Mouse (Mus musculus) lung, embryonic 15.5 days (tissue): ENCODE data around the gene Tas2r124. TPM values are rescaled to one million over a fixed set of nuclear protein-coding genes. Genes with fewer than 3 reads are reported as not detected.
A peak's percentile ranks its signal among the peaks of the same experiment; 100 is the strongest.

ENCODE experiments used
- ATAC-seq: fragments of 200-750 bp; cut with Nextera tagmentation; 2 replicates; pipeline ENCODE4 v1.8.0; 2017; ENCODE audit warnings: moderate number of reproducible peaks, borderline replicate concordance; ENCODE audit not compliant: low FRiP score, low TSS enrichment; ENCODE audit errors: extremely low read depth
- H3K27ac ChIP-seq: fragments of 300-500 bp; sonication (generic); 2 replicates; pipeline ENCODE4 v1.5.1; 2015; ENCODE audit warnings: moderate library complexity, mild to moderate bottlenecking, inconsistent platforms
- H3K27me3 ChIP-seq: fragments of 300-500 bp; sonication (generic); 2 replicates; pipeline ENCODE4 v1.6.1; 2015; ENCODE audit warnings: inconsistent platforms
- H3K36me3 ChIP-seq: fragments of 300-500 bp; sonication (generic); 2 replicates; pipeline ENCODE4 v1.6.1; 2015; ENCODE audit warnings: inconsistent platforms
- H3K4me1 ChIP-seq: fragments of 300-500 bp; sonication (generic); 2 replicates; pipeline ENCODE4 v1.6.1; 2015; ENCODE audit warnings: inconsistent platforms
- H3K4me2 ChIP-seq: fragments of 300-500 bp; sonication (generic); 2 replicates; pipeline ENCODE4 v1.6.1; 2015; ENCODE audit warnings: inconsistent platforms, mild to moderate bottlenecking, moderate library complexity
- H3K4me3 ChIP-seq: fragments of 300-500 bp; sonication (generic); 2 replicates; pipeline ENCODE4 v1.5.1; 2015; ENCODE audit warnings: mild to moderate bottlenecking, inconsistent platforms
- H3K9ac ChIP-seq: fragments of 300-500 bp; sonication (generic); 2 replicates; pipeline ENCODE4 v1.6.1; 2015; ENCODE audit warnings: inconsistent platforms
- H3K9me3 ChIP-seq: fragments of 300-500 bp; sonication (generic); 2 replicates; pipeline ENCODE4 v1.6.1; 2016; ENCODE audit warnings: inconsistent platforms
- WGBS: fragments of 180-500 bp; shearing (Covaris S2); methylation state at CpG from one replicate; pipeline ENCODE4 v1.1.7; 2015; 5-methylcytosine and 5-hydroxymethylcytosine counted together
- polyA plus RNA-seq: library from polyadenylated mRNA; unstranded; fragments of >200 nt; fragmentation: Nextera tagmentation; extraction: Ambion mirVana; gene quantifications from 2 replicates; pipeline ENCODE4 v1.2.1, GENCODE M21; 2015

The Tas2r124 gene
- polyA plus RNA-seq = not detected in 2 replicates

DNA sequence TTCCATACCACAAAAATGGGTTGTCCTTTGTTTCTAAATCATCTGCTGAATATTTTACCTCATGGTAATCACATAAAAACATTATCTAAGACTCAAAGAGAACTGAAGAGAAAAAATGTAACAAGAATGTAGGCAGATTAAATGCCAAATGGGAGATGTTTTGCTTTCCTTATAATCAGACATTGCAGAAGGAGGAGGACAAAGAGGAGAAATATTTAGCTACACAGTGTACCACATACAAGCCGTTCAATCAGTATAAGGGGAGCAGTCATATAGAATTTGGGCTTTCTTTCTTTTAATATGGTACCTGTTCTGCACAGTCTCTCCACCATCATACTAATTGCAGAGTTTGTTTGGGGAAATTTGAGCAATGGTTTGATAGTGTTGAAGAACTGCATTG, at the start of gene Tas2r124:
TSS of gene Tas2r124 (plus strand) at position 301 of the 400 bp plus-strand sequence.
- H3K27me3 ChIP-seq = no peaks in the 10 kb centered on the region
- H3K4me1 ChIP-seq = no peaks in the 10 kb centered on the region
- WGBS = 85% methylated on average over 1 of the region's 1 CpGs
- no peak for ATAC-seq
- no peaks in the 10 kb centered on the region for H3K9me3 ChIP-seq
- no peak within 1 kb of the TSS for H3K4me3 ChIP-seq
- no peaks in the 10 kb centered on the region for H3K36me3 ChIP-seq
- no peak within 1 kb of the TSS for H3K27ac ChIP-seq
- no peak within 1 kb of the TSS for H3K4me2 ChIP-seq
- H3K9ac ChIP-seq = no peak within 1 kb of the TSS

DNA sequence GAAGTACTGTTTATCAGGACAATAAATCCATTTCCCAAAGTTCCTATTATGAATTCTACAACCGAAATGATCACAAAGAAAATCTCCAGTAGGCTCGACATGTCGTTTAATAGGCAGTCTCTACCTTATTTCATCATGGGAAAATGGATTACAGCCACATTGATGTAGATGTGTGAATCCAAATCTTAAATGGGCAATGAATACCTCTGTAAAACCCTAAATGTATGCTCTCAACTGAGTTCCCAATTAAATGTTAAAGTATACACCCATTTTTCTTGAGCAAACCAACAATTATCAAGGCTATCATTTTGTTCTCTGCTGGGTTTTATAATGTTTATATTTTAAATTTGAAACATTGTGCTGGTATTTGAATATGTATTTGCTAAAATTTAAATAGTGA, 42.7 kb upstream of the Tas2r124 start, which contains the start of gene Tas2r122:
TSS of gene Tas2r122 (minus strand) at position 101 of the 400 bp plus-strand sequence.
- no peak for ATAC-seq
- Histone ChIP-seq H3K4me2 (no peak within 1 kb of the TSS), H3K4me1 (no peaks in the 10 kb centered on the region), H3K9ac (no peak within 1 kb of the TSS), H3K9me3 (no peaks in the 10 kb centered on the region), H3K4me3 (no peak within 1 kb of the TSS), H3K27ac (no peak within 1 kb of the TSS), H3K36me3 (no peaks in the 10 kb centered on the region), H3K27me3 (no peaks in the 10 kb centered on the region)
- 89% methylated on average over 3 of the region's 3 CpGs for WGBS

DNA sequence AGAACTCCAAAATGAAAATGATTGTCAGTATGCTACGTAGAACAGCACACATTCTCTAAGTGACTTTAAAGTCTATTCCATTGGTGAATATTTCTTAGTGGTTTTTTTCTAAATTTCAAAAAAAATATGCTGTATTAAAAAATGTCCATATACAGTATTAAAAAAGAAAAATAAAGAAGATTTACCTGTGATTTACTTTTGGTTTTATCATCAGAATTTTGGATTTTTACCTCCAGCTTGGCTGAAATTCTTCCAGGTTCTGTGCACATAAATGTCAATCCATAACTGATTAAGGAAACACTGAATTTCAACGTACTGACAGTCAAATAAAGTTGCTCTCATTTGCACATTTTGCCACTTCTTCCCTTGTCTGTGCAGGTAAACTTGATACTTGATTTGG, 16.6 kb upstream of the Tas2r124 start, which contains the start of gene Tas2r115:
TSS of gene Tas2r115 (minus strand) at position 101 of the 400 bp plus-strand sequence.
- Histone ChIP-seq H3K4me3 (no peak within 1 kb of the TSS), H3K4me1 (no peaks in the 10 kb centered on the region), H3K9ac (no peak within 1 kb of the TSS), H3K27ac (no peak within 1 kb of the TSS), H3K36me3 (no peaks in the 10 kb centered on the region), H3K27me3 (no peaks in the 10 kb centered on the region), H3K4me2 (no peak within 1 kb of the TSS), H3K9me3 (no peaks in the 10 kb centered on the region)
- WGBS = 61% methylated on average over 2 of the region's 2 CpGs
- ATAC-seq = no peak

DNA sequence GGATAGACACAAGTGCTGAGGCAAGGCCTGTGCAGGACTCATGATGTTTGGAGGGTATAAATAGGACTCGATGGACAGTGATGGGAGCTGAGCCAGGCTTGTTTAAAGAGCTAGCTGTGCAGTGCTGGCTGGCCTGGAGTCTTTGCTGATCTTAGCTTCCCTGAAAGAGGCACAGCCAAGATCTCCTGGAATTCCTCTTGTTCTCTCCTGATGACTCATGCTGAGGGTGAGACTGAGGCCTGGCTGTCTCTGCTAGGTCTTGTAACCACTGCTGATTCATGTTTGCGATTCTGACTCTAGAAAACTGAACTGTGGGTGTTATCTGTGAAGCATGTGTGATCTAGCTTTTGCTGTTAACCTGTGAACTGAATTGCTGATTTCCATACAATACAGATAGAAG, 4.3 kb upstream of the Tas2r124 start:
- H3K27me3 ChIP-seq = no peaks in the 10 kb centered on the region
- no peaks in the 10 kb centered on the region for H3K36me3 ChIP-seq
- no peak overlapping the region for H3K4me3 ChIP-seq
- no peak for ATAC-seq
- no peaks in the 10 kb centered on the region for H3K4me1 ChIP-seq
- no peak overlapping the region for H3K27ac ChIP-seq
- H3K4me2 ChIP-seq = no peak overlapping the region
- 71% methylated on average over 2 of the region's 2 CpGs for WGBS
- no peak overlapping the region for H3K9ac ChIP-seq
- peaks cover 2% of the 10 kb centered on the region; the same call in 1 of the 2 replicates for H3K9me3 ChIP-seq

DNA sequence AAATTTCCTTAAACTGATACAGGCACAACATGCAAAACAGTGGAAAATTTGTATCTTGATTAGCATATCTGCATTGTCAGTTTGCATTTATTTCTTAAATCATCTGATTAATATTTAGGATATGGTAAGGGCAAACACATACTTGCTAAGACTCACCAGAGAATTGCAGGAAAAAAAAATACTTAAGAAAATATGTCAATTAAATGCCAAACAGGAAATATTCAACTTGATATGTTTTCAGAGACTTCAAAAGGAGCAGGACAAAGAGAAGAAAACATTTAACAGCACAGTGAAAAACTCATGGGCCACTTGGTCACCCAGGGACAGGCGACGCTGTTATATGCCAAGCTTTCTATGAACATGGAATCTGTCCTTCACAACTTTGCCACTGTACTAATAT, 7.3 kb downstream of the Tas2r124 start, which contains the start of gene Tas2r102:
TSS of gene Tas2r102 (plus strand) at position 301 of the 400 bp plus-strand sequence.
- no peak within 1 kb of the TSS for H3K4me2 ChIP-seq
- H3K27ac ChIP-seq = no peak within 1 kb of the TSS
- no peaks in the 10 kb centered on the region for H3K9me3 ChIP-seq
- H3K36me3 ChIP-seq = no peaks in the 10 kb centered on the region
- H3K9ac ChIP-seq = no peak within 1 kb of the TSS
- H3K4me3 ChIP-seq = no peak within 1 kb of the TSS
- no peaks in the 10 kb centered on the region for H3K27me3 ChIP-seq
- WGBS = 92% methylated on average over 2 of the region's 2 CpGs
- no peak for ATAC-seq
- no peaks in the 10 kb centered on the region for H3K4me1 ChIP-seq

DNA sequence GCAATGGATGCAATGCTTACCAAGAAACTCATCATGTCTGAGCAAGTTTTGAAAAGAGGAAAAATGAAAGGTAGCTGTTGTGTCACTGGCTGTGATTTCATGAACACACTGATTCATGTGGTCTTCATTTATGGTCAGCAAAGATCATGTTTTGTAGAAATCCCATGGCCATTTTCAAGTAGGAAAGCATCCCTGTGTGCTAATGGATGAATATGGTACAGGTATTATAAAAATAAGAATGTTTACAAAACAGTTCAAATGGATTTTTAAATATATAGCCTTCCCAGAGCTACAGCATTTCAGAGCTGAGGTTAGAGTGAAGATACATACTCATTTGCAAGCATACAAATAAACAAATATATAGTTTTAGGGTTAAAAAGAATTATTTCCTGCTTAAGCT, 23.5 kb downstream of the Tas2r124 start, which contains the start of gene Tas2r136:
TSS of gene Tas2r136 (minus strand) at position 101 of the 400 bp plus-strand sequence.
- Histone ChIP-seq H3K27me3 (no peaks in the 10 kb centered on the region), H3K4me3 (no peak within 1 kb of the TSS), H3K4me1 (no peaks in the 10 kb centered on the region), H3K9me3 (no peaks in the 10 kb centered on the region), H3K4me2 (no peak within 1 kb of the TSS), H3K36me3 (no peaks in the 10 kb centered on the region), H3K9ac (no peak within 1 kb of the TSS), H3K27ac (no peak within 1 kb of the TSS)
- no peak for ATAC-seq

DNA sequence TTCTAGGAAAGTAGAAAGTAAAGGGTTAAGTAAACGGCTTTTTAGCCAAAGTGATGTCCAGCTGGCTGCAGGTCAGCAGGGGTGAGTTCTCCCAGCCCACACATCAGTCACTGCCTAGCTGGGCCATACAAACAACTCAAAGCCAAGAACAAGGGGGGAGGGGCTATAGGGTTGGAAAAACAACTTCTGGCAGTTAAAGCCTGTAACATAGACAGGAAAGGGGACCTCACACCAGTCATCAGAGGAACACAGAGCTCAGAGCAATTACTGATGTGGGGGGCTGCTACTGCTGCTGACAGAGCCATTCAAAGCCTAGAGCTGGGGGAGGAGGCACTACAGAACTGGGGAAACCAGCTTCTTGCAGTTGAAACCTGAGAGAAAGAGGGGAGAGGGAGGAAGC, 40.9 kb downstream of the Tas2r124 start:
- H3K4me3 ChIP-seq = no peak overlapping the region
- H3K27ac ChIP-seq = no peak overlapping the region
- no peaks in the 10 kb centered on the region for H3K27me3 ChIP-seq
- H3K4me2 ChIP-seq = no peak overlapping the region
- peak; percentile 90 for ATAC-seq
- H3K36me3 ChIP-seq = no peaks in the 10 kb centered on the region
- H3K4me1 ChIP-seq = no peaks in the 10 kb centered on the region
- peaks cover 6% of the 10 kb centered on the region; the same call in 1 of the 2 replicates for H3K9me3 ChIP-seq
- 5% methylated on average over 1 of the region's 1 CpGs for WGBS
- H3K9ac ChIP-seq = no peak overlapping the region

DNA sequence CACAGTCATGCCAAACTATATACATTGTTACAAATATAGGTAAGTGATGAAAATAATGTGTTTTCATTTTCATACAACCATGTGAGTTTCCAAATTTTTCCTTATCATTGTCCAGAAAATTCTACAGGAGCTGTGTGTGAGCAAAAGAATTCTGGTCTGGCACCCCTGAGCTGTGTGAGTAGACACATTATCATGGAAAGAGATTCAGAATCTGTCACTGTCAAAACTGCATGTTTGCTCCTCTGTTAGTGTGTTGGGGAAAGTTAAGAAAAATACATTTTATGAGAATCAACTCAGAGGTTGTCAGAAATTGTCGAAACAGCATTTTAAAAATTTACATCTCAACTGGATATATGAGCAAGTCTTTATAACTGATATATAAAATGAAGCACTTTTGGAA, 48.0 kb downstream of the Tas2r124 start, which contains the start of gene Tas2r117:
TSS of gene Tas2r117 (plus strand) at position 301 of the 400 bp plus-strand sequence.
- Histone ChIP-seq H3K27me3 (no peaks in the 10 kb centered on the region), H3K36me3 (no peaks in the 10 kb centered on the region), H3K4me3 (no peak within 1 kb of the TSS), H3K27ac (no peak within 1 kb of the TSS), H3K9me3 (no peaks in the 10 kb centered on the region), H3K4me1 (no peaks in the 10 kb centered on the region), H3K9ac (no peak within 1 kb of the TSS), H3K4me2 (no peak within 1 kb of the TSS)
- no peak for ATAC-seq
- 79% methylated on average over 1 of the region's 1 CpGs for WGBS

Other genes with a start within 250 kb of the Tas2r124 start
- not detected in 2 replicates for gene Prh1, start 184.9 kb upstream of the Tas2r124 start, polyA plus RNA-seq
- not detected in 2 replicates for gene Prp2, start 158.8 kb upstream of the Tas2r124 start, polyA plus RNA-seq
- gene A630073D07Rik, start 103.2 kb upstream of the Tas2r124 start, polyA plus RNA-seq = not detected in 2 replicates
- gene Tas2r120, start 97.8 kb upstream of the Tas2r124 start, polyA plus RNA-seq = not detected in 2 replicates
- not detected in 2 replicates for gene Tas2r121, start 53.7 kb upstream of the Tas2r124 start, polyA plus RNA-seq
- gene Tas2r122, start 42.8 kb upstream of the Tas2r124 start, polyA plus RNA-seq = not detected in 2 replicates
- gene Tas2r115, start 16.7 kb upstream of the Tas2r124 start, polyA plus RNA-seq = not detected in 2 replicates
- not detected in 2 replicates for gene Tas2r102, start 7.4 kb downstream of the Tas2r124 start, polyA plus RNA-seq
- not detected in 2 replicates for gene Tas2r136, start 23.4 kb downstream of the Tas2r124 start, polyA plus RNA-seq
- not detected in 2 replicates for gene Tas2r117, start 48.1 kb downstream of the Tas2r124 start, polyA plus RNA-seq
- gene Tas2r123, start 92.4 kb downstream of the Tas2r124 start, polyA plus RNA-seq = not detected in 2 replicates
- not detected in 2 replicates for gene Tas2r116, start 100.7 kb downstream of the Tas2r124 start, polyA plus RNA-seq
- not detected in 2 replicates for gene Tas2r110, start 113.3 kb downstream of the Tas2r124 start, polyA plus RNA-seq
- gene Tas2r113, start 138.3 kb downstream of the Tas2r124 start, polyA plus RNA-seq = not detected in 2 replicates
- not detected in 2 replicates for gene Tas2r125, start 154.9 kb downstream of the Tas2r124 start, polyA plus RNA-seq
- gene Tas2r129, start 196.4 kb downstream of the Tas2r124 start, polyA plus RNA-seq = not detected in 2 replicates
- gene Tas2r131, start 203.2 kb downstream of the Tas2r124 start, polyA plus RNA-seq = not detected in 2 replicates
- not detected in 2 replicates for gene Tas2r109, start 226.2 kb downstream of the Tas2r124 start, polyA plus RNA-seq